Mouse (Mus musculus): ENCODE measurements at regions not wholly inside any gene's neighbourhood (a gene's known extent, or its start where the extent isn't known, plus 50 kb on each side); places are given as distances from the start of the nearest gene placed in this dataset.

GRCm38 (mm10) chr13:21889244-21889643 is 55.6 kb upstream of the Zfp184 start:
- POLR2A ChIA-PET, result interaction anchor here in 3 of 4 experiments (0.7 to 1.6 kb wide), 7 partner anchors 14 to 144 kb away, joined by 3 to 9 read pairs (median 4); partner anchors contain the start of genes Hist1h2an (in 1 of the 3) and Hist1h2bp (in 1 of the 3)
- CTCF ChIA-PET, result no interaction called here

Data from embryonic stem cell, embryonic (primary cell).